Mouse (Mus musculus): ENCODE data around the gene Tspan18.

DNA sequence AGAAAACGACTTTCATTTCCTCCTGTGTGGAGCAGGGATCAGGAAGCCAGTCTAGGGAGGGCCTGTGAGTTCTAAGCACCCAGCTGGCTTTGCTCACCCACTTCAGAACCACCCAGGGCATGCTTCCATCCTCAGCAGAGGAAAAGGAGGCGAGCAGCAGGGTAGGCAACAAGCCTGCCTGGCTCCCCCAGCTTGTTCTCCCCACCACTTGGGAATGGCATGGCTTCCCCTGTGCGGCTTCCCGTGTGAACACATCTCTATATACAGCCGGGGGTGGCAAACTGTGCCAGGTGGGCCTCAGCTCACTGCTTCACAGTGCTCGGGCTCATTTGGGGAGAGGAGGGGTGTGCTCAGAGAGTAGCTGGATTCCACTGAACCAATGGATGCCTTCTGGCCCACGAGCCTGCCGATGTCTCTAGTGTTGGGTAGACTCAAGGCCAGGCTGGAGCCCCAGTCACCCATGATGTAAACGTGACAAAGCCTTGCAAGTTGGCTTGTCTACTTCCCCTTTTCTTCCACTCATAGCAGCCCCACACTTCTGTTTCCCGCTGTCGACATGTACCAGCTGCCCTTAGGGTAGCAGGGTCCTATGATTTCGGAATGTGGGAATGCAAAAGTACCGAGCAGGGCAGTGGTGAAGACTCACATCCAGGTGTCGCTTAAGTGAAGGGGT, 167.4 kb downstream of the Tspan18 start:
- TF ChIP-seq POLR2A (IDR thresholded peaks at IDR 0.05; ENCODE audit: insufficient read depth, low read length) (no peak), EP300 (IDR thresholded peaks at IDR 0.05; ENCODE audit: insufficient read depth, low read depth, low read length) (no peak)
